Mouse (Mus musculus) spleen, adult 2 months (tissue): ENCODE measurements at regions not wholly inside any gene's neighbourhood (a gene's known extent, or its start where the extent isn't known, plus 50 kb on each side); places are given as distances from the start of the nearest gene placed in this dataset.

Source experiments
- DNase-seq, 2 experiments: peaks; one replicate each; pipeline versions ENCODE4 v3.0.0 to v3.0.0-alpha.2; 2012 to 2021; ENCODE audit warnings: low spot score in 2 of 2, low read depth in 1 of 2
- H3K27ac ChIP-seq: fragments of 200-500 bp; 2 replicates; pipeline ENCODE4 v1.5.1; 2012; ENCODE audit warnings: low read length, inconsistent platforms; ENCODE audit not compliant: insufficient read depth
- H3K27me3 ChIP-seq: fragments of 200-500 bp; 2 replicates; pipeline ENCODE4 v1.6.1; 2012; ENCODE audit warnings: mild to moderate bottlenecking, moderate library complexity, low read length, inconsistent platforms; ENCODE audit not compliant: control insufficient read depth, insufficient read depth
- H3K36me3 ChIP-seq: fragments of 200-500 bp; 2 replicates; pipeline ENCODE4 v1.6.1; 2012; ENCODE audit warnings: mild to moderate bottlenecking, low read length, inconsistent platforms; ENCODE audit not compliant: control insufficient read depth, insufficient read depth
- H3K4me1 ChIP-seq: fragments of 200-500 bp; 2 replicates; pipeline ENCODE4 v1.6.1; 2011; ENCODE audit warnings: inconsistent platforms; ENCODE audit not compliant: control insufficient read depth, insufficient read depth, insufficient read length
- H3K4me3 ChIP-seq: fragments of 200-500 bp; 2 replicates; pipeline ENCODE4 v1.5.1; 2011; ENCODE audit warnings: mild to moderate bottlenecking, inconsistent platforms; ENCODE audit not compliant: insufficient read depth, insufficient read length; ENCODE audit errors: extremely low read depth
- CTCF ChIP-seq: fragments of 200-500 bp; IDR thresholded peaks from 2 replicates; pipeline ENCODE4 v1.5.1; 2011; ENCODE audit warnings: mild to moderate bottlenecking, inconsistent platforms; ENCODE audit not compliant: insufficient read depth, insufficient read length, insufficient replicate concordance; ENCODE audit errors: extremely low read depth
- POLR2A ChIP-seq: fragments of 200-500 bp; IDR thresholded peaks from 2 replicates; pipeline ENCODE4 v1.6.1; 2011; ENCODE audit warnings: low read depth, low read length, inconsistent platforms
- WGBS: fragments of 180-500 bp; shearing (Covaris S2); methylation state at CpG from one replicate; pipeline ENCODE4 v1.1.7; 2018; 5-methylcytosine and 5-hydroxymethylcytosine counted together

GRCm38 (mm10) chr16:87783561-87784304, 85.0 kb downstream of the Bach1 start:
- WGBS: 79% methylated on average over 17 of the region's 17 CpGs
- no peak overlapping the region for H3K4me3 ChIP-seq
- H3K27ac ChIP-seq: no peak overlapping the region
- H3K27me3 ChIP-seq: no peaks in the 10 kb centered on the region
- no peaks in the 10 kb centered on the region for H3K36me3 ChIP-seq
- no peak for TF ChIP-seq POLR2A
- no peak for TF ChIP-seq CTCF
- no peak for DNase-seq
- no peaks in the 10 kb centered on the region for H3K4me1 ChIP-seq

- WGBS: 66% methylated on average over 13 of the region's 13 CpGs
- DNase-seq: no peak
- no peak overlapping the region for H3K27ac ChIP-seq
- no peaks in the 10 kb centered on the region for H3K36me3 ChIP-seq
- H3K27me3 ChIP-seq: no peaks in the 10 kb centered on the region
- H3K4me1 ChIP-seq: no peaks in the 10 kb centered on the region
- H3K4me3 ChIP-seq: no peak overlapping the region
- TF ChIP-seq CTCF (no peak), POLR2A (no peak)
Measured at GRCm38 (mm10) chr16:87784405-87784994, 85.8 kb downstream of the Bach1 start.

- DNase-seq: no peak
- Histone ChIP-seq H3K4me3 (no peak overlapping the region), H3K27ac (no peak overlapping the region), H3K4me1 (no peaks in the 10 kb centered on the region), H3K27me3 (no peaks in the 10 kb centered on the region), H3K36me3 (no peaks in the 10 kb centered on the region)
- WGBS: 86% methylated on average over 10 of the region's 10 CpGs
- no peak for TF ChIP-seq CTCF
- TF ChIP-seq POLR2A: no peak
Measured at GRCm38 (mm10) chr16:87789539-87789938, 90.8 kb downstream of the Bach1 start.

GRCm38 (mm10) chr16:87789957-87790356, 91.2 kb downstream of the Bach1 start:
- WGBS: 58% methylated on average over 6 of the region's 6 CpGs
- no peak for DNase-seq
- TF ChIP-seq POLR2A (no peak), CTCF (no peak)

GRCm38 (mm10) chr16:87796514-87797248, 97.9 kb downstream of the Bach1 start:
- no peak for DNase-seq
- 21% methylated on average over 20 of the region's 20 CpGs for WGBS
- TF ChIP-seq POLR2A: no peak
- TF ChIP-seq CTCF: no peak

More at GRCm38 (mm10) chr16:87789957-87790356, 91.2 kb downstream of the Bach1 start:
- no peaks in the 10 kb centered on the region for H3K27me3 ChIP-seq
- no peak overlapping the region for H3K4me3 ChIP-seq
- H3K36me3 ChIP-seq: no peaks in the 10 kb centered on the region
- H3K27ac ChIP-seq: no peak overlapping the region
- H3K4me1 ChIP-seq: no peaks in the 10 kb centered on the region

GRCm38 (mm10) chr16:87802317-87802716, 103.6 kb downstream of the Bach1 start:
- TF ChIP-seq CTCF (no peak), POLR2A (no peak)

More at GRCm38 (mm10) chr16:87796514-87797248, 97.9 kb downstream of the Bach1 start:
- H3K27me3 ChIP-seq: no peaks in the 10 kb centered on the region
- H3K4me1 ChIP-seq: no peaks in the 10 kb centered on the region
- no peak overlapping the region for H3K27ac ChIP-seq
- H3K36me3 ChIP-seq: no peaks in the 10 kb centered on the region
- no peak overlapping the region for H3K4me3 ChIP-seq

More at GRCm38 (mm10) chr16:87802317-87802716, 103.6 kb downstream of the Bach1 start:
- H3K36me3 ChIP-seq: no peaks in the 10 kb centered on the region
- H3K27ac ChIP-seq: no peak overlapping the region
- no peak overlapping the region for H3K4me3 ChIP-seq
- no peaks in the 10 kb centered on the region for H3K4me1 ChIP-seq
- no peak for DNase-seq
- no peaks in the 10 kb centered on the region for H3K27me3 ChIP-seq
- WGBS: 89% methylated on average over 4 of the region's 4 CpGs
